Mouse (Mus musculus): ENCODE data around the gene Nos1. TPM values are rescaled to one million over a fixed set of nuclear protein-coding genes. Genes with fewer than 3 reads are reported as not detected.

Nos1 gene
- polyA plus RNA-seq, 1 experiment from 2014 or later, result 0.89 TPM

GRCm38 (mm10) chr5:117790071-117790470 is 9.2 kb downstream of the Nos1 start:
- Histone ChIP-seq H3K4me1 (ENCODE audit: control insufficient read depth, insufficient read depth, low read length) (no peaks in the 10 kb centered on the region), H3K27ac (ENCODE audit: low read length) (no peak overlapping the region), H3K9ac (ENCODE audit: low read depth, low read length) (no peak overlapping the region), H3K9me3 (ENCODE audit: control insufficient read depth, low read length) (0 out of 2 replicates have a peak, but pooled peaks cover 2% of the 10 kb centered on the region), H3K4me3 (ENCODE audit: low read length) (no peak overlapping the region), H3K27me3 (replicated peaks; ENCODE audit: control insufficient read depth, insufficient read depth, low read length) (no peaks in the 10 kb centered on the region), H3K36me3 (ENCODE audit: control insufficient read depth, insufficient read depth, low read length) (no peaks in the 10 kb centered on the region), H3K4me2 (ENCODE audit: low read depth, low read length) (no peak overlapping the region)
- 38% methylated on average over 6 of the region's 6 CpGs for WGBS
- ATAC-seq, result no peak

- Histone ChIP-seq H3K4me2 (ENCODE audit: low read depth, low read length) (no peak overlapping the region), H3K36me3 (ENCODE audit: control insufficient read depth, insufficient read depth, low read length) (no peaks in the 10 kb centered on the region), H3K27me3 (replicated peaks; ENCODE audit: control insufficient read depth, insufficient read depth, low read length) (no peaks in the 10 kb centered on the region), H3K27ac (ENCODE audit: low read length) (no peak overlapping the region), H3K9ac (ENCODE audit: low read depth, low read length) (no peak overlapping the region), H3K4me3 (ENCODE audit: low read length) (no peak overlapping the region), H3K4me1 (ENCODE audit: control insufficient read depth, insufficient read depth, low read length) (no peaks in the 10 kb centered on the region), H3K9me3 (ENCODE audit: control insufficient read depth, low read length) (no peaks in the 10 kb centered on the region)
- no peak for ATAC-seq
- WGBS, result 87% methylated on average over 14 of the region's 14 CpGs
These were observed 11.0 kb downstream of the Nos1 start for GRCm38 (mm10) chr5:117791875-117792274.

DNA sequence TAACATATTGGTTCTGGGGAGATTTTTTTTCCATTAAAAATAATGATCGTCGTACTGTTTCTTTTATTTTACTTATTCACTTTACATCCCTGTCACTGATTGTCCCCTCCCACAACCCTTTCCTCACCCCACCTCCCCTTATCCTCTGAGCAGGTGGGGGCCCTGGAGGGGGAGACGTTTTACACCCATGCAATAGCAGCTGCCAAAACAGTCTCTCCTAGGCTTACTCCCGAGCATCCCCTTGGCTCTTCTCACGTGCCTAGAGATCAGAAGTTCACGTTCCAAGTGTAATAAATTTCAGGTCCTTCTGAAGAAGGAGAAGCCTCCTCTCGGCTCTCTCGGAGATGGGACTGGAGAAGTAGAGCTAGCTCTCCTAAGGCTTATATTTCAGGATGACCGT is 20.0 kb downstream of the Nos1 start:
- Histone ChIP-seq H3K27me3 (replicated peaks; ENCODE audit: control insufficient read depth, insufficient read depth, low read length) (no peaks in the 10 kb centered on the region), H3K9me3 (ENCODE audit: control insufficient read depth, low read length) (no peaks in the 10 kb centered on the region), H3K4me3 (ENCODE audit: low read length) (no peak overlapping the region), H3K27ac (ENCODE audit: low read length) (no peak overlapping the region), H3K4me2 (ENCODE audit: low read depth, low read length) (no peak overlapping the region), H3K36me3 (ENCODE audit: control insufficient read depth, insufficient read depth, low read length) (no peaks in the 10 kb centered on the region), H3K4me1 (ENCODE audit: control insufficient read depth, insufficient read depth, low read length) (no peaks in the 10 kb centered on the region), H3K9ac (ENCODE audit: low read depth, low read length) (no peak overlapping the region)
- ATAC-seq, result no peak
- 59% methylated on average over 9 of the region's 9 CpGs for WGBS

DNA sequence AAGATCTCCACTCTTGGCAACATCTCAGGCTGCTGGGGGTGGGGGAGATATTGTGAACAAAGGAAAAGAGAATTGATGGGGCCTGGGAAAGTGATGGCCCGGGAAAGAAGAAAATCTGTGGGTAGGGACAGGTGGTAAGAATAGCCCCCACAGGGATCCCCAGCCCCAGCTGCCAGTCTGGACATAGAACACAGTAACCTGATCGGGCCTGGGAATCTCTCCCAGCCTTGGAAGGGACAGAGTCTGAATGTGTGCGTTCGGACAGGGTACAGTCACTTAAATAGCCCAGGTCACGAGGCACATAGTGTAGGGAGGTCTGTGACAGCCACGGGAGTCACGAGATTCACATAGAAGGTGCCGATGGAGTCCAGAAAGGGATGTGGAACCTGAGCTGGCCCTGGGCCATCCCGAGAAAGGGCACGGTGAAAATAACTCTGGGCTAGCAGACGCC is 21.3 kb downstream of the Nos1 start:
- ATAC-seq, result no peak
- H3K9me3 ChIP-seq (ENCODE audit: control insufficient read depth, low read length), result no peaks in the 10 kb centered on the region
- no peak overlapping the region for H3K4me2 ChIP-seq (ENCODE audit: low read depth, low read length)
- no peak overlapping the region for H3K4me3 ChIP-seq (ENCODE audit: low read length)
- H3K9ac ChIP-seq (ENCODE audit: low read depth, low read length), result no peak overlapping the region
- WGBS, result 89% methylated on average over 11 of the region's 11 CpGs
- no peaks in the 10 kb centered on the region for H3K27me3 ChIP-seq (replicated peaks; ENCODE audit: control insufficient read depth, insufficient read depth, low read length)
- H3K27ac ChIP-seq (ENCODE audit: low read length), result no peak overlapping the region
- H3K36me3 ChIP-seq (ENCODE audit: control insufficient read depth, insufficient read depth, low read length), result no peaks in the 10 kb centered on the region
- no peaks in the 10 kb centered on the region for H3K4me1 ChIP-seq (ENCODE audit: control insufficient read depth, insufficient read depth, low read length)

DNA sequence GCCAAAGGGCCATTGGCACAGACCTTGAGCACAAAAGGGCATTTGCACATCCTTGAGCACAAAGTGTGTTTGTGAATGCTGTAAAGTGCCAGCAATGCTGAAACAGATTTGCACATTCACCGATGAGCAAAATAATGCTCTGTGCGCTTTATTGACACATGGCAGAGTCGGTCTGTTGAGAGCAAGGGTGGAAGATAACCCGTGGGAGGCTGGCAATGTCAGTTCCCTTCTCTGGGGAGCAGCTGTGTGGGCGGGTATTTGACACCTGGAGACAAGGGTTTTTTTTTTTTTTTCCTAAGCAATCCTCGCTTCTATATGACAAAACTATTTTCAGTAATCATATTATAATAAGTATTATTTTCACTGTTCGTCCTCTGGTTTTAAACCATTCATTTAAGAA is 22.7 kb downstream of the Nos1 start:
- no peaks in the 10 kb centered on the region for H3K4me1 ChIP-seq (ENCODE audit: control insufficient read depth, insufficient read depth, low read length)
- H3K9ac ChIP-seq (ENCODE audit: low read depth, low read length), result no peak overlapping the region
- no peak for ATAC-seq
- no peaks in the 10 kb centered on the region for H3K36me3 ChIP-seq (ENCODE audit: control insufficient read depth, insufficient read depth, low read length)
- H3K9me3 ChIP-seq (ENCODE audit: control insufficient read depth, low read length), result no peaks in the 10 kb centered on the region
- WGBS, result 54% methylated on average over 7 of the region's 7 CpGs
- H3K4me3 ChIP-seq (ENCODE audit: low read length), result no peak overlapping the region
- H3K27ac ChIP-seq (ENCODE audit: low read length), result no peak overlapping the region
- H3K4me2 ChIP-seq (ENCODE audit: low read depth, low read length), result no peak overlapping the region
- no peaks in the 10 kb centered on the region for H3K27me3 ChIP-seq (replicated peaks; ENCODE audit: control insufficient read depth, insufficient read depth, low read length)

DNA sequence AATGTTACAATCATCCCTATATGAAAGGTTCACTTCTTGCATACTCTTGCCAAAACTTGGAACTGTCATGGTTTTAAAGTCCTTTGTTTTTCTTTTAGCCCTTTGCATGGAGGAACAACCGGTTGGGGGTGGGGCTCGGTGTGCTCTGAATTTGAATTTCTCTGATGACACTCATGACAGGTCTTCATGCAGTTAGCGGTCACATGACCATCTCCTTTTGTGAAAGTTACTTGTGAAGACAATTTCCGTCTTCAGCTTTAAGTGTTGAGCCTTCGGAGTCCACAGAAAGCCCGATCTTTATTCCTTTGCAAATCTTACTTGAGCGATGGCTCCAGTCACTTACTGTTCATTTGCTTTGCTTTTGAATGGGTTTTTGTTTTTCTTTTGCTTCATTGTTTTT is 30.1 kb downstream of the Nos1 start:
- Histone ChIP-seq H3K9ac (ENCODE audit: low read depth, low read length) (no peak overlapping the region), H3K27ac (ENCODE audit: low read length) (no peak overlapping the region), H3K4me2 (ENCODE audit: low read depth, low read length) (no peak overlapping the region), H3K36me3 (ENCODE audit: control insufficient read depth, insufficient read depth, low read length) (no peaks in the 10 kb centered on the region), H3K9me3 (ENCODE audit: control insufficient read depth, low read length) (no peaks in the 10 kb centered on the region), H3K4me3 (ENCODE audit: low read length) (no peak overlapping the region), H3K4me1 (ENCODE audit: control insufficient read depth, insufficient read depth, low read length) (no peaks in the 10 kb centered on the region), H3K27me3 (replicated peaks; ENCODE audit: control insufficient read depth, insufficient read depth, low read length) (no peaks in the 10 kb centered on the region)
- WGBS, result 92% methylated on average over 7 of the region's 7 CpGs
- ATAC-seq, result no peak

GRCm38 (mm10) chr5:117818800-117819199 is 38.0 kb downstream of the Nos1 start:
- no peaks in the 10 kb centered on the region for H3K9me3 ChIP-seq (ENCODE audit: control insufficient read depth, low read length)
- 73% methylated on average over 6 of the region's 6 CpGs for WGBS
- no peak overlapping the region for H3K9ac ChIP-seq (ENCODE audit: low read depth, low read length)
- H3K27me3 ChIP-seq (replicated peaks; ENCODE audit: control insufficient read depth, insufficient read depth, low read length), result no peaks in the 10 kb centered on the region
- no peak overlapping the region for H3K4me2 ChIP-seq (ENCODE audit: low read depth, low read length)
- H3K36me3 ChIP-seq (ENCODE audit: control insufficient read depth, insufficient read depth, low read length), result no peaks in the 10 kb centered on the region
- no peaks in the 10 kb centered on the region for H3K4me1 ChIP-seq (ENCODE audit: control insufficient read depth, insufficient read depth, low read length)
- no peak for ATAC-seq
- no peak overlapping the region for H3K4me3 ChIP-seq (ENCODE audit: low read length)
- H3K27ac ChIP-seq (ENCODE audit: low read length), result no peak overlapping the region

DNA sequence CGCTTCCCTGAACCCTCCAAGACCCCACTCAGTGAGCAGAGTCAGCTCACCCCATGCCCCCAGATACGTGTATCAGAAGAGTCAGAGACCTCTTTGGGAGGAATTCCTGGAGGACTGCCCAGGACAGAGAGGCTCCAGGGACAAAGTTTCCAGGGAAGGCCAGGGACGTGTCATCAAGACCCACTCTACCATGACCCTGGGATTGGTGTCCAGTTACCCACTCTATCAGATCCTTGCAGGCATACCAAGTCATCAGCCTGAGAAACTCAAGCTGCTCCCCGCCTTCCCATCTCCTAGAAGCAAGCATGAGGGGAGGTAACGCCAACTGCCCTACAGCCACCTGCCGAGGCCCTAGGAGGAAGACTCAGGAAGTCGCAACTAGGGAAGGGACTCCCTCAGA is 39.6 kb downstream of the Nos1 start:
- no peaks in the 10 kb centered on the region for H3K4me1 ChIP-seq (ENCODE audit: control insufficient read depth, insufficient read depth, low read length)
- no peak overlapping the region for H3K4me2 ChIP-seq (ENCODE audit: low read depth, low read length)
- H3K4me3 ChIP-seq (ENCODE audit: low read length), result no peak overlapping the region
- no peaks in the 10 kb centered on the region for H3K27me3 ChIP-seq (replicated peaks; ENCODE audit: control insufficient read depth, insufficient read depth, low read length)
- no peak overlapping the region for H3K9ac ChIP-seq (ENCODE audit: low read depth, low read length)
- H3K9me3 ChIP-seq (ENCODE audit: control insufficient read depth, low read length), result no peaks in the 10 kb centered on the region; the same call in 1 of the 2 replicates
- WGBS, result 67% methylated on average over 7 of the region's 7 CpGs
- H3K36me3 ChIP-seq (ENCODE audit: control insufficient read depth, insufficient read depth, low read length), result no peaks in the 10 kb centered on the region
- no peak for ATAC-seq
- H3K27ac ChIP-seq (ENCODE audit: low read length), result no peak overlapping the region

DNA sequence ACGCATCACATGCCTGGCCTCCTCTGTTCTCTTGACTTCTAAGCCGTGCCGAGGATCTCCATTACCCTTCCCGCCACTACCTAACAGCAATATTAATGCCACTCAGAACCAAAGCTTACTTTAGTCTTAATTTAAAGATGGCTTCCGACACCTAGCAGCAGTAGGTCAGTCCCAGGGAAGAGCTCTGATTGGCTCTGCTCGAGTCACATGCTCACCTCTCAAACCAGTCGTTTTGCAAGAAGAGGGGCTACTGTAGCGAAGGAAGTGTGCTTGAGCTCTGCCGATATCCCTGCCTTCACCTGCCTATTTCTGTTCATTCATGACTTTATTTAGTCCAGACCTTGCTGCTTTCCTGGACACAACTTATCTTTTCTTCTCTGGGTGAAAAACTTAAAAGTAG is 43.0 kb downstream of the Nos1 start:
- no peaks in the 10 kb centered on the region for H3K36me3 ChIP-seq (ENCODE audit: control insufficient read depth, insufficient read depth, low read length)
- no peaks in the 10 kb centered on the region for H3K4me1 ChIP-seq (ENCODE audit: control insufficient read depth, insufficient read depth, low read length)
- H3K4me2 ChIP-seq (ENCODE audit: low read depth, low read length), result no peak overlapping the region
- H3K27me3 ChIP-seq (replicated peaks; ENCODE audit: control insufficient read depth, insufficient read depth, low read length), result no peaks in the 10 kb centered on the region
- no peak for ATAC-seq
- no peak overlapping the region for H3K27ac ChIP-seq (ENCODE audit: low read length)
- H3K9ac ChIP-seq (ENCODE audit: low read depth, low read length), result no peak overlapping the region
- no peak overlapping the region for H3K4me3 ChIP-seq (ENCODE audit: low read length)
- 92% methylated on average over 9 of the region's 9 CpGs for WGBS
- H3K9me3 ChIP-seq (ENCODE audit: control insufficient read depth, low read length), result no peaks in the 10 kb centered on the region; the same call in 1 of the 2 replicates

DNA sequence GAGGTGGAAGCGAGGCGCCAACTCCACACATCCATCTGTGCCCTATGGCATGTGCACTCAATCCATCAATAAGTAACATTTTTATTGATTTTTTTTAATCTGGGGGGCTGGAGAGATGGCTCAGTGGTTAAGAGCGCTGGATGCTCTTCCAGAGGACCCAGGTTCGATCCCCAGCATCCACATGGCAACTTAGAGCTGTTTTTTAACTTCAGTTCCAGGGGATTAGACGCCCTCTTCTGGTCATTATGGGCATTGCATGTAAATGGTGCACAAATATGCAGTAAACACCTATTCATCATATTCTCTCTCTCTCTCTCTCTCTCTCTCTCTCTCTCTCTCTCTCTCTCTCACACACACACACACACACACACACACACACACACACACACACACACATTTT is 43.7 kb downstream of the Nos1 start:
- Histone ChIP-seq H3K36me3 (ENCODE audit: control insufficient read depth, insufficient read depth, low read length) (no peaks in the 10 kb centered on the region), H3K9ac (ENCODE audit: low read depth, low read length) (no peak overlapping the region), H3K4me2 (ENCODE audit: low read depth, low read length) (no peak overlapping the region), H3K4me1 (ENCODE audit: control insufficient read depth, insufficient read depth, low read length) (no peaks in the 10 kb centered on the region), H3K27ac (ENCODE audit: low read length) (no peak overlapping the region), H3K27me3 (replicated peaks; ENCODE audit: control insufficient read depth, insufficient read depth, low read length) (no peaks in the 10 kb centered on the region), H3K9me3 (ENCODE audit: control insufficient read depth, low read length) (no peaks in the 10 kb centered on the region; the same call in 1 of the 2 replicates), H3K4me3 (ENCODE audit: low read length) (no peak overlapping the region)
- 75% methylated on average over 5 of the region's 5 CpGs for WGBS
- no peak for ATAC-seq

Data from intestine, embryonic 16.5 days (tissue).